Mouse (Mus musculus): ENCODE results near the gene Gm12185. TPM values are rescaled to one million over a fixed set of nuclear protein-coding genes. Genes with fewer than 3 reads are reported as not detected.
"Not testable (repeated sequence)": the region's sequence is repeated elsewhere in the genome, so short reads cannot be mapped to it uniquely, and the experiment has no call there.

The Gm12185 gene
- polyA plus RNA-seq, 1 experiment from 2014 or later, result not detected

GRCm38 (mm10) chr11:48974686-48975085, 17.3 kb downstream of the Gm12185 start:
- not testable (repeated sequence) for H3K27me3 ChIP-seq; H3K36me3 ChIP-seq (replicated peaks); H3K4me2 ChIP-seq; ATAC-seq (ENCODE audit: low FRiP score); H3K9me3 ChIP-seq; H3K4me3 ChIP-seq (replicated peaks); H3K4me1 ChIP-seq; H3K27ac ChIP-seq; H3K9ac ChIP-seq
- WGBS, result no CpG with 5 or more reads among the region's 1 CpGs

- H3K27me3 ChIP-seq; H3K9ac ChIP-seq; H3K36me3 ChIP-seq (replicated peaks); H3K9me3 ChIP-seq; H3K27ac ChIP-seq; H3K4me1 ChIP-seq; H3K4me2 ChIP-seq; H3K4me3 ChIP-seq (replicated peaks); ATAC-seq (ENCODE audit: low FRiP score): not testable (repeated sequence)
- 94% methylated on average over 6 of the region's 6 CpGs for WGBS
These were observed 45.9 kb downstream of the Gm12185 start, which contains the start of gene Psme2b for GRCm38 (mm10) chr11:48946090-48946489. Gene Psme2b, minus strand, starts transcription at chr11:48946190.

- not testable (repeated sequence) for H3K27ac ChIP-seq; H3K4me3 ChIP-seq (replicated peaks); H3K27me3 ChIP-seq; H3K9me3 ChIP-seq; H3K4me2 ChIP-seq; H3K36me3 ChIP-seq (replicated peaks); ATAC-seq (ENCODE audit: low FRiP score); H3K4me1 ChIP-seq; H3K9ac ChIP-seq
These were observed 52.7 kb downstream of the Gm12185 start for GRCm38 (mm10) chr11:48939286-48939685.

- not testable (repeated sequence) for ATAC-seq (ENCODE audit: low FRiP score); H3K36me3 ChIP-seq (replicated peaks); H3K4me1 ChIP-seq; H3K27me3 ChIP-seq; H3K4me3 ChIP-seq (replicated peaks); H3K4me2 ChIP-seq; H3K9ac ChIP-seq; H3K27ac ChIP-seq; H3K9me3 ChIP-seq
- WGBS, result no CpG with 5 or more reads among the region's 3 CpGs
These were observed 56.7 kb downstream of the Gm12185 start for GRCm38 (mm10) chr11:48935291-48935690.

GRCm38 (mm10) chr11:48933923-48934322, 58.1 kb downstream of the Gm12185 start:
- H3K27me3 ChIP-seq; H3K36me3 ChIP-seq (replicated peaks); H3K4me1 ChIP-seq; ATAC-seq (ENCODE audit: low FRiP score); H3K9me3 ChIP-seq; H3K4me2 ChIP-seq; H3K9ac ChIP-seq; H3K4me3 ChIP-seq (replicated peaks); H3K27ac ChIP-seq: not testable (repeated sequence)
- WGBS, result 50% methylated on average over 1 of the region's 1 CpGs

- H3K9ac ChIP-seq; ATAC-seq (ENCODE audit: low FRiP score); H3K4me3 ChIP-seq (replicated peaks); H3K9me3 ChIP-seq; H3K4me2 ChIP-seq; H3K27me3 ChIP-seq; H3K4me1 ChIP-seq; H3K27ac ChIP-seq; H3K36me3 ChIP-seq (replicated peaks): not testable (repeated sequence)
- WGBS, result 74% methylated on average over 1 of the region's 1 CpGs
These were observed 58.6 kb downstream of the Gm12185 start for GRCm38 (mm10) chr11:48933422-48933821.

GRCm38 (mm10) chr11:48928068-48928467, 64.0 kb downstream of the Gm12185 start:
- H3K9ac ChIP-seq; H3K4me1 ChIP-seq; H3K9me3 ChIP-seq; H3K27me3 ChIP-seq; H3K4me2 ChIP-seq; H3K27ac ChIP-seq; H3K36me3 ChIP-seq (replicated peaks); H3K4me3 ChIP-seq (replicated peaks); ATAC-seq (ENCODE audit: low FRiP score): not testable (repeated sequence)
- WGBS, result 96% methylated on average over 1 of the region's 1 CpGs

GRCm38 (mm10) chr11:48926437-48926836, 65.6 kb downstream of the Gm12185 start:
- not testable (repeated sequence) for H3K4me2 ChIP-seq; H3K4me1 ChIP-seq; H3K4me3 ChIP-seq (replicated peaks); H3K27me3 ChIP-seq; H3K27ac ChIP-seq; H3K36me3 ChIP-seq (replicated peaks); H3K9me3 ChIP-seq; ATAC-seq (ENCODE audit: low FRiP score); H3K9ac ChIP-seq

- not testable (repeated sequence) for H3K36me3 ChIP-seq (replicated peaks); H3K27ac ChIP-seq; H3K9ac ChIP-seq; H3K27me3 ChIP-seq; ATAC-seq (ENCODE audit: low FRiP score); H3K9me3 ChIP-seq; H3K4me2 ChIP-seq; H3K4me3 ChIP-seq (replicated peaks); H3K4me1 ChIP-seq
- 83% methylated on average over 5 of the region's 5 CpGs for WGBS
These were observed 68.2 kb downstream of the Gm12185 start for GRCm38 (mm10) chr11:48923818-48924217.

GRCm38 (mm10) chr11:48918380-48918779, 73.6 kb downstream of the Gm12185 start:
- Histone ChIP-seq H3K4me3 (replicated peaks) (no peak overlapping the region), H3K27ac (no peak overlapping the region), H3K4me1 (no peaks in the 10 kb centered on the region), H3K9ac (no peak overlapping the region), H3K4me2 (no peak overlapping the region), H3K36me3 (replicated peaks) (no peaks in the 10 kb centered on the region), H3K27me3 (no peaks in the 10 kb centered on the region), H3K9me3 (no peaks in the 10 kb centered on the region)
- WGBS, result 83% methylated on average over 3 of the region's 3 CpGs
- ATAC-seq (ENCODE audit: low FRiP score), result no peak

GRCm38 (mm10) chr11:48913611-48914010, 78.4 kb downstream of the Gm12185 start:
- Histone ChIP-seq H3K9me3 (no peaks in the 10 kb centered on the region), H3K4me3 (replicated peaks) (no peak overlapping the region), H3K27ac (no peak overlapping the region), H3K4me1 (no peaks in the 10 kb centered on the region), H3K36me3 (replicated peaks) (no peaks in the 10 kb centered on the region), H3K9ac (no peak overlapping the region), H3K4me2 (no peak overlapping the region), H3K27me3 (no peaks in the 10 kb centered on the region)
- WGBS, result 93% methylated on average over 1 of the region's 1 CpGs
- no peak for ATAC-seq (ENCODE audit: low FRiP score)

GRCm38 (mm10) chr11:48908459-48908858, 83.6 kb downstream of the Gm12185 start:
- Histone ChIP-seq H3K4me1 (no peaks in the 10 kb centered on the region), H3K27me3 (no peaks in the 10 kb centered on the region), H3K36me3 (replicated peaks) (no peaks in the 10 kb centered on the region), H3K4me3 (replicated peaks) (no peak overlapping the region), H3K27ac (no peak overlapping the region), H3K9me3 (no peaks in the 10 kb centered on the region), H3K9ac (no peak overlapping the region), H3K4me2 (no peak overlapping the region)
- WGBS, result 68% methylated on average over 1 of the region's 1 CpGs
- ATAC-seq (ENCODE audit: low FRiP score), result no peak

GRCm38 (mm10) chr11:48902021-48902420, 90.0 kb downstream of the Gm12185 start, which contains the start of gene Gm5431:
Gene Gm5431, minus strand, starts transcription at chr11:48902214.
- Histone ChIP-seq H3K4me2 (no peak within 1 kb of the TSS), H3K27ac (no peak within 1 kb of the TSS), H3K4me1 (no peaks in the 10 kb centered on the region), H3K36me3 (replicated peaks) (no peaks in the 10 kb centered on the region), H3K9me3 (no peaks in the 10 kb centered on the region), H3K9ac (no peak within 1 kb of the TSS), H3K27me3 (no peaks in the 10 kb centered on the region), H3K4me3 (replicated peaks) (no peak within 1 kb of the TSS)
- 80% methylated on average over 2 of the region's 2 CpGs for WGBS
- no peak for ATAC-seq (ENCODE audit: low FRiP score)

GRCm38 (mm10) chr11:48901567-48901930, 90.5 kb downstream of the Gm12185 start:
- not testable (repeated sequence) for H3K27ac ChIP-seq
- 93% methylated on average over 1 of the region's 1 CpGs for WGBS

More at GRCm38 (mm10) chr11:48901567-48901930, 90.5 kb downstream of the Gm12185 start:
- not testable (repeated sequence) for H3K9ac ChIP-seq; H3K4me1 ChIP-seq; H3K4me3 ChIP-seq (replicated peaks); ATAC-seq (ENCODE audit: low FRiP score); H3K4me2 ChIP-seq; H3K27me3 ChIP-seq; H3K9me3 ChIP-seq; H3K36me3 ChIP-seq (replicated peaks)

Data from forebrain, embryonic 12.5 days (tissue).